Mouse (Mus musculus): Measurements from ENCODE around the gene Ercc6l2.

DNA sequence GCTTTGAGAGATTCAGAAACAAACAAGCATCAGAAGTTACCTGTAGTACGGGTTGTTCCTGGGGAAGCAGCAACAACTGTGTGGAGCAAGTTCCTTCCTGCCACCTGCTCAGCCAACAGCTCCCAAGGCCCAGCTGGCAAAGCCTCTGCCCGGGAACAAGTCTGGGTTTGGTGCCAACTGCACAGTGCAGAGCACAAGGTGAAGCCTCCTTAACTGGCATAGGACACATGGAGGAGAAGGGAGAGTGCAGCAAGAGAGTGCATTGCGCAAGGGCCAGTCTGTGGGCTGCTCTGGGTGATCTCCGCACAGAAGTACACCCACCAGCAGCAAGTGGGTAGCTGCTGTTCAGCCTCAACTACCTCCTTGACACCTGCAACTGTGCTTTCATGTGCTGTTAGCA, 91.5 kb downstream of the Ercc6l2 start:
- TF ChIP-seq CTCF (conservative IDR thresholded peaks at IDR 0.05; ENCODE audit: insufficient read depth, insufficient read length, low read depth, low read length) (no peak), POLR2A (IDR thresholded peaks at IDR 0.05; ENCODE audit: low read depth, low read length) (no peak)

Measured in kidney, adult 2 months (tissue).